Mouse (Mus musculus): Measurements from ENCODE around the gene Nmb. TPM values are rescaled to one million over a fixed set of nuclear protein-coding genes. Genes with fewer than 3 reads are reported as not detected.
A peak's percentile ranks its signal among the peaks of the same experiment; 100 is the strongest.

Nmb gene
- polyA plus RNA-seq, 1 experiment from 2014 or later, result 1.4 TPM

DNA sequence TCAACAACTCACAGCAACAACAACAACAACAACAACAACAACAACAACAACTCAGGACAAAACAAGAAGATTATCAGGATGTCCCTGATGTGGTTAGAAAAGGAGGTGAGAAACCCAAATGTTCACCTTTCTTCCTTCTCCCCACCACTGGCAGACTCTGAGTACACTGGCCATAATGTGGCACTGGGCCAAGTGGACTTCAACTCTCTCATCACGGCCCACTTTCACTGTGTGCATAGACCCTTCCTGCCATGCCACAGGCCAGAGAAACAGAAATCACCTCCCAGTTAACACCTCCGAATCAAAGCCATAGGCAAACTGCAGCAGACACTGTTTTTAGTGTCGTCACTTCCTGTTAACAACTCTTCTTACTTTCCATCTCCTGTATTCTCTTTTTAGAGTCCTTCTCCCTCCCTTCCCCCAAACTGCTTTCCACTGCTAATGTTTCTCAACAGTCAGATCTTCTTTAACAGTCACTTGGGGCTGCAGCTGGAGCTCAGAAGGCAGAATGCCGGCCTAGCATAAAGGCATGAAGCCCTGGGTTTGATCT is 13.1 kb upstream of the Nmb start:
- Histone ChIP-seq H3K27ac (ENCODE audit: low read depth) (no peak overlapping the region), H3K36me3 (replicated peaks; ENCODE audit: insufficient read depth, low read length) (peaks cover 47% of the 10 kb centered on the region), H3K4me3 (ENCODE audit: low read depth, low read length) (no peak overlapping the region), H3K27me3 (ENCODE audit: insufficient read depth, low read length) (no peaks in the 10 kb centered on the region), H3K4me2 (ENCODE audit: low read depth, low read length) (no peak overlapping the region), H3K9me3 (ENCODE audit: low read length) (no peaks in the 10 kb centered on the region), H3K9ac (replicated peaks) (no peak overlapping the region), H3K4me1 (ENCODE audit: insufficient read depth) (peaks cover 4% of the 10 kb centered on the region; the same call in 1 of the 2 replicates)
- ATAC-seq (no peak), DNase-seq (no peak)
- TF ChIP-seq CTCF (IDR thresholded peaks at IDR 0.05; ENCODE audit: low read depth), result no peak
- TF ChIP-seq EP300 (IDR thresholded peaks at IDR 0.05; ENCODE audit: low read depth), result no peak
- WGBS (ENCODE audit: insufficient replicate concordance), result 71% methylated on average over 4 of the region's 4 CpGs

DNA sequence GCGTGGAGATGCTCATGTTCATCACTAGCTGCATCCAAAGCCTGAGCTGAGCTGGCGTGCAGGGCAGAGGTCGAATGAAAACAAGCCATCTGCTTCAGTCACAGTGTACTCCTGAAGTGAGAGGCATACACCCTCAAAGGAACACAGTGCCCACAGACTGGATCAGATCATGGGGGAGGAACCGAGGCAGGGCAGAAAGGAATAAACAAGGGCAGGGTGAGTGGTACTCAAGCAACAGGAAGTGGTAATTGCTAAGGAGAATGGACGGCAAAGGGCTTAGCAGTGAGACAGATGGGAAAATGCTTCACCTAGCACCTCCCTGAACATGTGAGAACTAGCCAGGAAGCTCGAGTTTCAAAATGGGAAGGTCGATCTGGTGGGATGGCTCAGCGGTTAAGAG is 7.6 kb upstream of the Nmb start:
- TF ChIP-seq EP300 (IDR thresholded peaks at IDR 0.05; ENCODE audit: low read depth) (no peak), CTCF (IDR thresholded peaks at IDR 0.05; ENCODE audit: low read depth) (no peak)
- no peaks in the 10 kb centered on the region for H3K9me3 ChIP-seq (ENCODE audit: low read length)
- H3K27me3 ChIP-seq (ENCODE audit: insufficient read depth, low read length), result no peaks in the 10 kb centered on the region
- no peaks in the 10 kb centered on the region for H3K4me1 ChIP-seq (ENCODE audit: insufficient read depth)
- no peak overlapping the region for H3K9ac ChIP-seq (replicated peaks)
- H3K4me2 ChIP-seq (ENCODE audit: low read depth, low read length), result no peak overlapping the region
- ATAC-seq, result no peak
- peaks cover 49% of the 10 kb centered on the region for H3K36me3 ChIP-seq (replicated peaks; ENCODE audit: insufficient read depth, low read length)
- WGBS (ENCODE audit: insufficient replicate concordance), result 80% methylated on average over 8 of the region's 8 CpGs
- H3K27ac ChIP-seq (ENCODE audit: low read depth), result no peak overlapping the region
- no peak overlapping the region for H3K4me3 ChIP-seq (ENCODE audit: low read depth, low read length)
- no peak for DNase-seq

DNA sequence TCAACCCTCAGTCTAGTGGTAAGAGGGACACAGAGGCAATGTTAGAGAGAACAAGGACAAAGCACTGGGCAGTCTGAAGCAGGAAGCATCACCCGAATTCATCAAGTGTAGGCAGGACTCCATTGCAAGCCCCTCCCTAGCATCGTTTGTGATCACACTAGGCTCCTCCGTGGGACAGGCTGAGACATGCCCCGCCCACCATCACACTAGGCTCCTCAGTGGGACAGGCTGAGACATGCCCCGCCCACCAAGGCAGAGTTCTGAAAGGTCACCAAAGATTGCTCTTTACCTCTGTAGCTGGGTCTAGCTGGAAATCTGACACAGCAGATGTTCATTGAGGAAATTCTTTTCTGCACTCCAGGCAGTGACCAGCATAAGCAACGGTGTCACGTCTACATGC is 6.2 kb upstream of the Nmb start:
- no peak overlapping the region for H3K4me3 ChIP-seq (ENCODE audit: low read depth, low read length)
- no peak for TF ChIP-seq CTCF (IDR thresholded peaks at IDR 0.05; ENCODE audit: low read depth)
- no peak for TF ChIP-seq EP300 (IDR thresholded peaks at IDR 0.05; ENCODE audit: low read depth)
- no peaks in the 10 kb centered on the region for H3K27me3 ChIP-seq (ENCODE audit: insufficient read depth, low read length)
- H3K9me3 ChIP-seq (ENCODE audit: low read length), result no peaks in the 10 kb centered on the region
- no peak overlapping the region for H3K27ac ChIP-seq (ENCODE audit: low read depth)
- no peaks in the 10 kb centered on the region for H3K4me1 ChIP-seq (ENCODE audit: insufficient read depth)
- peaks cover 36% of the 10 kb centered on the region for H3K36me3 ChIP-seq (replicated peaks; ENCODE audit: insufficient read depth, low read length)
- ATAC-seq (no peak; the same call in 1 of the 2 replicates), DNase-seq (no peak)
- no peak overlapping the region for H3K4me2 ChIP-seq (ENCODE audit: low read depth, low read length)
- 77% methylated on average over 7 of the region's 7 CpGs for WGBS (ENCODE audit: insufficient replicate concordance)
- no peak overlapping the region for H3K9ac ChIP-seq (replicated peaks)

DNA sequence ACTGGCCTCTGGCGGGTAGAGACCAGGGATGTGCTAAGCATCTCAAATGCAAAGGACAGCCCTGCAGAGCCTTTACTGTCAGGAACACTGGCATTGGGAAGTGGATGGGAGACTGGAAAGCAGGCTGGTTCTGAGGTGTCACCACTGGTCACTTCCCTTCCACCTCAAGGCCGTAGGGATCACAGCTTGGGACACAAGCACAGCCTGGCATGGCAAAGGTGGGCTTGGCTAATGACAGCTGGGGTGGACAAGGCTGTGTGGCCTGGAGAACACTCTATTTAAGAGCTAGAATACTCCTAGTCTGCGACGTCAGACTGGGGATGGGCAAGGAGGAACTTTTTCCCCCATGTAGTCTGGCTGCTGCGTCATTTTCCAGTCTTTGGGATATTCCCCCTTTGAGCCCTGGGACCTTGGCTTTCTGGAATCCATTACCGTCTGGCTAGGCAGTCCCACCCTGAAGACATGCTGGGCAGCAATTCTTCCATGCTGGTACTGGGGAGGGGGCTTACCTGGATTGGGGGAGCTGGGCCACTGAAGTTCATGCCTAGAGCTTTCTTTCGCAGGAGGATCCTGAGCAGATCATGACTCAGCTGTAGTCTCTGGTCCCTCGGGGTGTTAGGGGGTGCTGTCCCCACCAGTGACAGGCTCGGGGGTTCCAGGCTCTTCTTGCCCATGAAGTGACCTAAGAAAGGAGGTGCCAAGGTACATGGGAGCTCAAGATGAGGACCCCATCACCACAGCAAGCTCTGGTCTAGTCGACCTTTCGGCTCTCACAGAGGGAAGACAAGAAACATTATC is 1.1 kb downstream of the Nmb start:
- Histone ChIP-seq H3K9me3 (ENCODE audit: low read length) (no peaks in the 10 kb centered on the region), H3K27ac (ENCODE audit: low read depth) (no peak overlapping the region), H3K4me1 (ENCODE audit: insufficient read depth) (peaks cover 18% of the 10 kb centered on the region), H3K27me3 (ENCODE audit: insufficient read depth, low read length) (no peaks in the 10 kb centered on the region), H3K4me3 (ENCODE audit: low read depth, low read length) (no peak overlapping the region), H3K36me3 (replicated peaks; ENCODE audit: insufficient read depth, low read length) (no peaks in the 10 kb centered on the region), H3K4me2 (ENCODE audit: low read depth, low read length) (peak overlapping the region; percentile 86; the same call in 1 of the 2 replicates), H3K9ac (replicated peaks) (no peak overlapping the region)
- WGBS (ENCODE audit: insufficient replicate concordance), result 83% methylated on average over 11 of the region's 11 CpGs
- TF ChIP-seq EP300 (IDR thresholded peaks at IDR 0.05; ENCODE audit: low read depth) (no peak), CTCF (IDR thresholded peaks at IDR 0.05; ENCODE audit: low read depth) (no peak)
- ATAC-seq (no peak), DNase-seq (no peak)

DNA sequence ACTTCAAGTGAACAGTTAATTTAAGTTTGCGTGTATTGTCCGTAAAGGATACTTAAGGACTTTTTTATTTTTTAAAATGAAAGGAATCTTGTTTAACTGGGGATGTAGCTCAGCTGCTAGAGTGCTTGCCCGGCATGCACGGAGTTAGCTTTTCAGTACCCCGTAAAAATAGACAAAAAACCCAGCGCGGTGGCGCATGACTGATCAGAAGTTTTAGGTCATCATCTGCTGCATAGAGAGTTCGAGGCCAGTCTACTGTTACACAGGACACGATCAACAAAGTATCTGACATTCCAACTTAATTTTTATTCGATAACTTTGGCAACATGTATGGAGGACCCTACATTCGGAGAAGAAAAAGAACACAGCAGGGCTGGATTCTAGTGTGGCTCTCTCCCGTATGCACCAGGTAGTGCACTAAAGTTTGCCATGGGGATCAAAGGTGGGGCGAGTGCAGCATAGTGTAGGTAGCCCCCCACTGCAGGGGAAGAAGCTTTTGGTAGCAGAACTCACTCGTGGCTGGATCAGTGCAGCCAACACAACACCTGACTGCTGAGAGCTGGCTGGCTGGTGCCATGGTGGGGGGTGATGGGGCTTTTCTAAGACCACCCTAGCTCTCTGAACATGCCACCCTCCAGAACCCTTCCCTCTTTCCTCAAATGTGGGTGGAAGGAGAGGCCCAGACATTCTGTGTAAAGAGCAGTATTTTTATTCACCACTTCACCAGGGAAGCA is 3.2 kb downstream of the Nmb start:
- H3K4me1 ChIP-seq (ENCODE audit: insufficient read depth), result peaks cover 18% of the 10 kb centered on the region
- ATAC-seq, result 0 out of 2 replicates have a peak, but pooled peaks have one; percentile 22
- TF ChIP-seq EP300 (IDR thresholded peaks at IDR 0.05; ENCODE audit: low read depth) (no peak), CTCF (IDR thresholded peaks at IDR 0.05; ENCODE audit: low read depth) (no peak)
- peak overlapping the region; percentile 88 for H3K27ac ChIP-seq (ENCODE audit: low read depth)
- H3K27me3 ChIP-seq (ENCODE audit: insufficient read depth, low read length), result no peaks in the 10 kb centered on the region
- H3K9ac ChIP-seq (replicated peaks), result peak overlapping the region; percentile 64
- H3K9me3 ChIP-seq (ENCODE audit: low read length), result no peaks in the 10 kb centered on the region
- no peak for DNase-seq
- 30% methylated on average over 15 of the region's 15 CpGs for WGBS (ENCODE audit: insufficient replicate concordance)
- peaks cover 10% of the 10 kb centered on the region for H3K36me3 ChIP-seq (replicated peaks; ENCODE audit: insufficient read depth, low read length)
- H3K4me3 ChIP-seq (ENCODE audit: low read depth, low read length), result peak overlapping the region; percentile 58
- H3K4me2 ChIP-seq (ENCODE audit: low read depth, low read length), result peak overlapping the region; percentile 82

DNA sequence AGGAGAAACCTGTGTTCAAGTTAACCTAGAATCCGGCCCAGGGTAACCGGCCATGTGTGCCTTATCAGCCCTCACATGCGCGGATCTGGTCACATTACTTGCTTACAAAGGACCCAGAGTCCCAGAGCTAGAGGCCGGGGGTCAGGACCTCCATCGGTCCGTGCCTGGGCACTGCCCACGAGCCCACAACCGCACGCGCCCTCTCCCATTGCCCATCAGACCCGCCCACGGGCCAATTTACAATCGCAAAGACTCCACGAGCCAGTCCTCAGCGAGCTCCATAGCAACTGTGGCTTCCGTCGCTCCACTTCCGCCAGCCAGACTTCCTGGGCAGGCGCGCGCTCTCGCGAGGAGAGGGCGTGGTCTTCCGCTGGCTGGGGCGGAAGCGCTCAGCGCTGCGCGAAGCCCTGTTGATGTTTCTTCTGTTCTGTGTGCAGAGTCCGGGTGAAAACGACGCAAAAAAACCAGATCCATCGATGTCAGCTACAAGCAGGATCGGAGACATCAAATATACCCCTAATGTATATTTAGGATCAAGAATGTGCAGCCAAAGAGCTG is 3.9 kb downstream of the Nmb start, which contains the start of gene Wdr73:
Wdr73 (minus strand) TSS at position 326 of the 558 bp plus-strand sequence.
- ATAC-seq (peak; percentile 99), DNase-seq (peak; percentile 94)
- Histone ChIP-seq H3K4me1 (ENCODE audit: insufficient read depth) (peaks cover 18% of the 10 kb centered on the region), H3K4me2 (ENCODE audit: low read depth, low read length) (peak within 1 kb of the TSS; percentile 82), H3K9me3 (ENCODE audit: low read length) (no peaks in the 10 kb centered on the region), H3K4me3 (ENCODE audit: low read depth, low read length) (peak within 1 kb of the TSS; percentile 58), H3K27me3 (ENCODE audit: insufficient read depth, low read length) (no peaks in the 10 kb centered on the region), H3K27ac (ENCODE audit: low read depth) (peak within 1 kb of the TSS; percentile 88), H3K36me3 (replicated peaks; ENCODE audit: insufficient read depth, low read length) (peaks cover 10% of the 10 kb centered on the region), H3K9ac (replicated peaks) (peak within 1 kb of the TSS; percentile 64)
- WGBS (ENCODE audit: insufficient replicate concordance), result under 1% methylated on average over 36 of the region's 36 CpGs
- no peak for TF ChIP-seq CTCF (IDR thresholded peaks at IDR 0.05; ENCODE audit: low read depth)
- TF ChIP-seq EP300 (IDR thresholded peaks at IDR 0.05; ENCODE audit: low read depth), result peak; percentile 61
